Mouse (Mus musculus) thymus, postnatal 14 days (tissue): ENCODE results near the gene Kirrel.
A peak's percentile ranks its signal among the peaks of the same experiment; 100 is the strongest.

Experiments used
- DNase-seq: peaks from one replicate; pipeline ENCODE4 v3.0.0; 2021

Gene Kirrel

GRCm38 (mm10) chr3:87076161-87076560 lies 98.4 kb downstream of the Kirrel start:
- DNase-seq: no peak

- no peak for DNase-seq
Observed at GRCm38 (mm10) chr3:87072612-87073515, 101.7 kb downstream of the Kirrel start.

- DNase-seq: no peak
Observed at GRCm38 (mm10) chr3:87072191-87072590, 102.4 kb downstream of the Kirrel start.

- no peak for DNase-seq
Observed at GRCm38 (mm10) chr3:87067396-87067975, 107.1 kb downstream of the Kirrel start.

- DNase-seq: no peak
Observed at GRCm38 (mm10) chr3:87053939-87054338, 120.6 kb downstream of the Kirrel start.

GRCm38 (mm10) chr3:87047801-87048200 lies 126.7 kb downstream of the Kirrel start:
- no peak for DNase-seq

- no peak for DNase-seq
Observed at GRCm38 (mm10) chr3:87041733-87042132, 132.8 kb downstream of the Kirrel start.

GRCm38 (mm10) chr3:87038500-87038899 lies 136.0 kb downstream of the Kirrel start:
- DNase-seq: no peak

- DNase-seq: no peak
Observed at GRCm38 (mm10) chr3:87034061-87034460, 140.5 kb downstream of the Kirrel start.

- peak; percentile 69 for DNase-seq
Observed at GRCm38 (mm10) chr3:87033357-87033756, 141.2 kb downstream of the Kirrel start.

- DNase-seq: peak; percentile 59
Observed at GRCm38 (mm10) chr3:87030855-87031254, 143.7 kb downstream of the Kirrel start.
